Mouse (Mus musculus): ENCODE results near the gene Gm5475. TPM values are rescaled to one million over a fixed set of nuclear protein-coding genes. Genes with fewer than 3 reads are reported as not detected.
A peak's percentile ranks its signal among the peaks of the same experiment; 100 is the strongest.
"Not testable (repeated sequence)": the region's sequence is repeated elsewhere in the genome, so short reads cannot be mapped to it uniquely, and the experiment has no call there.

The Gm5475 gene
- not detected for total RNA-seq (2022)

GRCm38 (mm10) chr15:100421758-100422197, at the start of gene Gm5475:
Gm5475 (plus strand) TSS chr15:100422147.
- not testable (repeated sequence) for DNase-seq (ENCODE audit: low spot score)

- peak; percentile 44 for DNase-seq (ENCODE audit: low spot score)
These were observed 46.9 kb upstream of the Gm5475 start for GRCm38 (mm10) chr15:100375066-100375465.

GRCm38 (mm10) chr15:100377847-100378505, 44.0 kb upstream of the Gm5475 start:
- DNase-seq (ENCODE audit: low spot score): not testable (repeated sequence)

- no peak for DNase-seq (ENCODE audit: low spot score)
These were observed 42.3 kb upstream of the Gm5475 start for GRCm38 (mm10) chr15:100379658-100380057.

GRCm38 (mm10) chr15:100380104-100380503, 41.8 kb upstream of the Gm5475 start:
- no peak for DNase-seq (ENCODE audit: low spot score)

- DNase-seq (ENCODE audit: low spot score): no peak
These were observed 36.2 kb upstream of the Gm5475 start for GRCm38 (mm10) chr15:100385705-100386104.

GRCm38 (mm10) chr15:100387544-100388223, 34.3 kb upstream of the Gm5475 start:
- no peak for DNase-seq (ENCODE audit: low spot score)

GRCm38 (mm10) chr15:100388224-100388835, 33.6 kb upstream of the Gm5475 start:
- DNase-seq (ENCODE audit: low spot score): no peak

- no peak for DNase-seq (ENCODE audit: low spot score)
These were observed 33.1 kb upstream of the Gm5475 start for GRCm38 (mm10) chr15:100388886-100389285.

- no peak for DNase-seq (ENCODE audit: low spot score)
These were observed 30.9 kb upstream of the Gm5475 start for GRCm38 (mm10) chr15:100391066-100391465.

- no peak for DNase-seq (ENCODE audit: low spot score)
These were observed 30.3 kb upstream of the Gm5475 start for GRCm38 (mm10) chr15:100391599-100391998.

- DNase-seq (ENCODE audit: low spot score): no peak
These were observed 28.9 kb upstream of the Gm5475 start for GRCm38 (mm10) chr15:100393016-100393415.

- DNase-seq (ENCODE audit: low spot score): no peak
These were observed 26.4 kb upstream of the Gm5475 start for GRCm38 (mm10) chr15:100395561-100395960.

- no peak for DNase-seq (ENCODE audit: low spot score)
These were observed 21.2 kb upstream of the Gm5475 start for GRCm38 (mm10) chr15:100400592-100401250.

- DNase-seq (ENCODE audit: low spot score): no peak
These were observed 20.1 kb upstream of the Gm5475 start for GRCm38 (mm10) chr15:100401811-100402210.

- DNase-seq (ENCODE audit: low spot score): no peak
These were observed 19.6 kb upstream of the Gm5475 start for GRCm38 (mm10) chr15:100402347-100402746.

- no peak for DNase-seq (ENCODE audit: low spot score)
These were observed 19.1 kb upstream of the Gm5475 start for GRCm38 (mm10) chr15:100402798-100403197.

- DNase-seq (ENCODE audit: low spot score): no peak
These were observed 18.5 kb upstream of the Gm5475 start for GRCm38 (mm10) chr15:100403318-100404000.

- no peak for DNase-seq (ENCODE audit: low spot score)
These were observed 15.9 kb upstream of the Gm5475 start for GRCm38 (mm10) chr15:100406088-100406487.

- no peak for DNase-seq (ENCODE audit: low spot score)
These were observed 10.9 kb upstream of the Gm5475 start for GRCm38 (mm10) chr15:100410918-100411672.

GRCm38 (mm10) chr15:100411731-100412130, 10.2 kb upstream of the Gm5475 start:
- no peak for DNase-seq (ENCODE audit: low spot score)
